Mouse (Mus musculus) B cell, adult 2 months (primary cell): ENCODE results near the gene Olfr1302.

Experiments used
- DNase-seq, 2 experiments: peaks; one replicate each; pipeline ENCODE4 v3.0.0; 2022

The Olfr1302 gene

DNA sequence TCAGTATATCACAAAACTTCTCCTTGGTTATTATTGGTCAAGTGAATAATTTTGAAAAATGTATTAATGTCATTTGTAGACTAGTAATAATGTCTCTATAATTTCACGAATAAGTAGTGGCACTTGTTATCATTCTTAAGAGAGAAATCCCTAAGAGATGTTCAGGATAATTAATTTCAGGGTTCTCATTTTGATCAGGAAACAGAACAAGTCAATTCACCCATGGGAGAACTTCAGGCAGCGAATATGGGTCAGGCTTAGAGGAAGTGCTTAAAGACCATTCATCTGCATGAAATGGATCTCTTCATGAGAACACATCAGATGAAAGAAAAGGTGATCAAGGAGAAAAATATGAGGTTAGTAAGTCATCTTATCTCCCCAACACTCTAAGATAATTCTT lies at the start of gene Olfr1302:
Gene Olfr1302, plus strand, starts transcription at position 301 of the 400 bp plus-strand sequence.
- no peak for DNase-seq

DNA sequence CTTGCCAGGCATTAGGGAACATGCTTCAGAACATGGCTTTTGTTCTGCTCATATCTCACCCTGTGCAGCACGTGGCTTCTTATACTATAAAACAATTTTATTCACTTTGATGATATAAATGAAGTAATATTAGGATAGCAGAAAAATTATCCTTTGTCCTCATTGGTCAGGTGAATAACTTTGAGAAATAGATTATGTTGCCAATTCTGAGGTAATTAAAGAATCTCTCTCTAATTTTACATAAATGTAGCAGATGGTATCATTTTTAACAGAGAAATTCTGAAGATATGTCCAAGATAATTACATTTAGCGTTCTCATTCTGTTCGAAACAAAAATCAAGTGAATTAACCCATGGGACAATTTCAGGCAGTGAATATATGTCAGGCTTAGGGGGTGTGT lies 26.5 kb upstream of the Olfr1302 start, which contains the start of gene Olfr1301:
Gene Olfr1301, plus strand, starts transcription at position 301 of the 400 bp plus-strand sequence.
- DNase-seq: no peak

DNA sequence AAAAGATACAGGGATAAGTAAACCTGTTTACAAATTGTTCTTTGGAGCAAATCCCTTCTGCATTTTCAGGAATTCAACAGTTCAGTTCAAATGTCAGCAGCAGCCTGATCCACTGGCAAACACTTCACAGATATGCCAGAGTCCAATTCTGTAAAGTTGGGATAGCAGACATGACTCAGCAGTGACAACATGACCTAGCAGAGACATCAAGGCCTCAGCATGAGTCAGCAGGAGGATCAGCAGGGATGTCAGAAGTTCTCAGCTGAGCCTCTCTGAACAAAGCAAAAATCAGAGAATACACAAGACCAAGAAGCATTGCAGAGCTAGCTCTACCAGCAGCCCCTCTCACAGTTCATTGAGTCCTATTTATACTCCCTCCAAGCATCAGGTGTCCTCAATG lies 35.7 kb downstream of the Olfr1302 start:
- DNase-seq: no peak

DNA sequence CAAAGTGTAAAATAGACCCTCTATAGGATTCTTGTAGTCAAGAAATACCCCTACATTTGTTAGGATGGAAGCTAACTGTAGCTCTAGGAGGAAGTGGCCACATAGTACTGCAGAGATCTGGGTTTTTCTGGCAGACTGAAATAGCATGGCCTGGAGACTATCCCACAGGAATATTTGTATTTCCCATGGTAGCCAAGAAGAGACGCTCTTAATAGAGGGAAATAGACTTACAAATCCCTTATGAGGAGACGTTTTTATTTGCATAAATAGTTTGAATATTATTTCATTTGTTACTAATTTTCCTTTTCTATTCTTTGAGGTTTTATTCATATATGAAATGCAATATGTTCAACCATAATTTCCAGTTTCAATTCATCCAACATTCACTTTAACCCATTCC lies 43.0 kb downstream of the Olfr1302 start, which contains the start of gene Olfr1303:
Gene Olfr1303, minus strand, starts transcription at position 101 of the 400 bp plus-strand sequence.
- DNase-seq: no peak
